Mouse (Mus musculus): Measurements from ENCODE around the gene Acss1.
A peak's percentile ranks its signal among the peaks of the same experiment; 100 is the strongest.

Gene Acss1

DNA sequence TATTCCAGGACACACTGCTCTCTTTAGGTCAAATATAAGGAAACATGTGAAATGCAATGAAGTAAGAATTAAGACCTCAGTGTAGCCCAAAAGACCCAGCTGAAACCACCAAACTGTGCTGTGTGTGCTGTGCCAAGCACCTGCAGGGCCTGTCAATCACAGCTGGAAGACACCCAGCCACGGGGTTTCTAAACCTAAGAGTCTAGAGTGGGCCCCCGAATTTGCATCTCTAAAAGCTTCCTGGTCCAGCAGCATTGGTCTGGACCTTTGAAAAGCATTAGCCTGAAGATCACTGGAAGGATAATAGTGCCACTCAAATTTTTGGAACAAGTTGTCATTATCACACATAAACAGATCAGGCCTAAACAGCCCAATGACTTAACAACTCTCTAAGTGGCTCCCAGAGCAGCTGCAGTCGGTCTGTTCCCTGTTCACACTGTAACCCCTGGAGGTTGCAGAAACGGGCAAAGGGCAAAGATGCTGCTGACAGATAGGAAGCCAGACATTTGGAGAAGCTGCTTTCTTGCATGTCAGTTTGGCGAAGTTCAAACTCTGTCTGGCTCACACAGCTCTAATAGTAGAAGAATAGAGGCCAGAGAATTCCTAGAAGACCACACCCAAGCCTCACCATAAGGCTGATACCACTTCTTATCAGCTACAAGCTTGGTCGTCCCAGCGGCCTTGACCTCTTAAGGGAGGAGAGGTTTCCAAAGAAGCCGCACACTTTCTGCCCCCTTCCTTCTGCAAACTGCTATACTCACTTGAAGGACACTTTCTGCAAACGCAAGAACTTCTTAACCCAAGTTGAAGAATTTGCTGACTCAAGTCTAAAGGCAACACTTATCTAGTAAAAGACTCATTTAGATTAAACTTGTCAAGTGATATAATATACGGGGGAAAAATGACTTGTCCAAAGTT is 2.5 kb downstream of the Acss1 start:
- DNase-seq: no peak

DNA sequence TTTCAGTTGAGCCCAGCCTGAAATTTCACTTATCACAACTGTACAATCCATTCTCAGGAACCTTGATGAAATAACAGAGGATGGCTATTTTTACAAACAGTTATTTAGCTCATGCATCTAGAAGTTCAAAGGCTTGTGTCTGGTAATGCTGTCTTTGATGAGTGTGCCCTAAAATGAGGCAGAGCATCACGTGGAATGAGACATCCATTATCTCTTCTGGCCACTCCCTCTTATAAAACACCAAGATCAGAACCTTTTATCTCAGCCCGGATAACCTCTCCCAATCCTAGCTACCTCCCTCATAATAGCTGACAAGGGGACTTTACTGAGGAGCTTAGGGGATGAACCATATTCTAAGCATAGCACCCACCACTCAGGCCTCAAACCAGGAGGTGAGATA is 3.3 kb downstream of the Acss1 start:
- no peak for DNase-seq

DNA sequence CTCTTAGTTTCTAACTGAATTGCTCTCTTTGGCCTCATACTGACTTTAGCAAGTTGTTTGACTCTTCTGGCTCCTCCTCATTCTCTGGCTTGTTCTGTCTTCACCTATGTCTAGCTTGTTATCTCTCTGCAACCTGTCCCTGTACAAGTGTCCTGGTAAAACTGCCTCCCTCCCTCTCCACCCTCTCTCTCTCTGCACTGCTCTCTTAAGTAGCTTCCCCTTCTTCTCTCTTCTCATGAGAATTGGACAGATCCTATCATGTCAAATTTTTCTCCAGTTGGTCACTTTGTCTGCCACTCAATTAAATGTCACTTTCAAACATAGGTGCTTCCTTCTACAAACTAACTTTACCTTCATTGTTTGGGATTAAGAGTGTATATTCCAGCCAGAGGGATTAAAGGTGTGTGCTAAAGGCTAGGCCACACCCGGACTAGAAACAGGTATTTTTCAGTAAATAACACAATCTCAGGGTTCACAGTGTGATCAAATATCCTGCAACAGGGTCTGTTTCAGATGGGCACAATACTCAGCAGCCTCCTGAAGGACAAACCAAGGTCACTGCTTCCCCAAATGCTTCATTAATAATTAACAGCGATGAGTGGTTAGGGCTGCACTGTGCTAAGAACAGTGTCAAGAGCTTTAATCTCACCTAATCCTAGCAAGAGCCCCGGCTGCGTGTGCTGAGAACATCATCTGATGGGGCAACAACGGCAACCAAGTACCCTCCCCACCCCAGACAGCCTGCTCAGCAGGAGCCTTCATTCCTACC is 4.0 kb downstream of the Acss1 start:
- DNase-seq: no peak

DNA sequence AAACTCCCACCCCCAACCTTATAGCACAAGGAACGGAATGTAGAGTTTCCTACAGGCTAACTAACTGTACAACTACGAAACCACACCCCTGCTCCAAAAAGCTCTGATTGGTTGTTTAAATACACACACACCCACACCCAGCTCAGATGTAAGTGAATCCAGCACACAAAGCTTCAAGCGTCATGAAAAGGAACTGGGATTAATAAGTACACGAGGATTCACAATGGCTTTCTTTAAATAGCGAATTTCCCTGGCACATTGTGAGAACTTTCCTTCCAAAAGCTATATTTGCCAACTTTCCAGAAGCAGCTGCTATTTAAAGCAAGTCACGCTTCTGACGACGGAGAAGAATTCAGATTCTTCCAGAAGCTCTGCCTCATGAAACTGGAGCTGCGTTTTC is 5.0 kb downstream of the Acss1 start:
- DNase-seq: no peak

DNA sequence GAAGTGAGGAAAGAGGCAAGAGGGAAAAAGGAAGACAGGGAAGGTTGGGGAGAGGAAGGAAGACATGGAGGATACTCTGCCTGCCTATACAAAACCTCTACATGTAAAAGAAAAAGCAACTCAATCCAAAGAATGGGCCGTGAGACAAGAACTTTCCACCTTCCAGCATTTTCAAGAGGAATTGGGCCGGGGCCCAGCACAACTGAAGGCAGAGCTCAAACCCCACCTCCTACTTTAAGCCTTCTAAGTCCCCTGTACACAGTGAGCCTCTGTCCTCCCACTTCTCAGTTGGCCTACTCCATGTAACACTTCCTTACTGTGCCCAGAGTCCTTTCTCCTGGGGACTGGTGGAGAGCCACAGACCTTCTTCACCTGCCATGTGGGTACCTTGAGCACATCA is 6.3 kb downstream of the Acss1 start:
- DNase-seq: no peak

DNA sequence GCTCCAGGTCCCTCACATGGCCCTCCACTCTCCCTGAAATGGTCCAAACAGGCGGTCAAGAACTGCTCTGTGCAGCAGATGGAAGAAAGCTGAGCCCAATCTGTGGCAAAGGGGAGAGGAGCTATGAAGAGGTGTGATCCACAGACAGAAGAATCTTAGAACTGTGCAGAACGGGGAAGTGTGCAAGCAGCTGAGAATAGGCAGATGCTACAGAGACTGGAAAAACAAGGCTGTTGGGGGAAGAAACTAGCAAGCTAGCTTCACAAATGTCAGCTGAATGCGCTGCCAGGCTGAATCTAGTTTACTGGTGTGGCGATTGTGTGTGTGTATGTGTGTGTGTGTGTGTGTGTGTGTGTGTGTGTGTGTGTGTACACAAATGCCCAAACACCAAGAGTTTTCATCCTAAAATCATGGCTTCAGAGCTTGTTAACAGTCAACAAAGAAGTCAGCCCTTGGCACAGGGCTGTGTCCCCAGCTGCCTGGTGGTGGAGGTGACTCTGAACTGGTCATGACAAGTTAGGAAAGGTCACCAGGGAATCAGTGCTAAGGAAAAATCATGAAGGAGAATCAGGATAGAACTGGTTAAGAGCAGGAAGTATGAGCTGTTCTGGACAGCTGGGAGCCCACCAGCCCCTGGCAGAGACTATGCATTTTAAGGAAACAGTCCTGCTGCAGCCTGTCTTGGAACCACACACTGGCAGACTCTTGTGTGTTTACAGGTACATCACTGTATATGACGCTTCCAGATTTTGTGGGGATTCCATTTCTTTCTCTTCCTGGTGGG is 7.4 kb downstream of the Acss1 start:
- DNase-seq: no peak

DNA sequence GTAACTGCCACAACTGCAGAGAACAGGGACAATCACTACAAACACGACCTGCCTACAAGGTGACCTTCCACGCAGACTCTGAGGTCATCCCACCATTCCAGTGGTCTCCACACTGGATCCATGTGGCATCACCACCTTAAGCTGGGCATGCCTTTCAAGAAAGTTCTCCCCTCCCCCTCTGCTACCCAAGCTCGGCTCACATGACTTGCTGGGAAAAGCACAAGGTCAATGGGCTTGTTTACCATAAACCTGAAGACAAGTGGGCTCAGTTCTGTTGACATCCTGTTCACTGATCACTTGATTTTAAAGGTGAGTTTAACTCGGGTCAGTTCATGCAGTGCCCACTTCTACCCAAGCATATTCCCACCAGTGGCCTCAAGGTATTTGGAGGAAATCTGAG is 8.3 kb downstream of the Acss1 start:
- no peak for DNase-seq

DNA sequence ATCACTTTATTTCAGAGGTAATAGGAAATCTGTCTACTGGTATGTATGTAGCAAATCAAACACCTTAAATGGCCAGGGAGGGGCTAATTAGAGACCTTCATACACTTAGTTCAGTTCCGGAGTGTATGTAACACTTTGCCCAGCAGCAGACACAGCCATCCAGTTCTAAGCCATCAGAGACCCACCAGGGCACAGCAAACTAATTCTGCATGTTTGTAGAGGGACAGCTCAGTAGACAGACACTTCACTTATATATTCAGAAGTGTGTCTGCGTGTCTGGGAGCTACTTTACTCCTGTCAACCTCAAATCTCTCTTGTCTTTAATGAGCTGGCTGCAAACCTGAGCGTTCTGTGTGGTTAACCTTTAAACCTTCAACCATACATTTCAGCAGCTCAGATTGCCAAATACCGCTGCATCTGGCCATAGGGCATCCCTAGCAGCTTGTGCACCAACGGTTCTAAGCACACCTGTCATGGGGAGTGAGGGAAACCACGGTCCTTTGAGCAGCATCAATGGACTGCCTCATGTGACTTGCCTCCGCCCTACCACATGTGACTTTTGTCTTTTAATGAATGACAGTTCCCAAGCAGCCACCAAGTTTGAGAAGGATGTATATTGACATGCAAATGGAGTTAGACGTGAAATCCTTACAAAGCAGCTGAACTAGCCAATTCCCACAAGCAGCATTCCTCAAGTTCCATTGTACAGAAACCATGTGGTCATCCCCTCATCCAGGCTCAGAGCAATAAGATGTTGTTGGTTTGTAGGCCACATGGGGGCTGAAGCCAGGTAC is 11.1 kb downstream of the Acss1 start:
- DNase-seq: no peak

DNA sequence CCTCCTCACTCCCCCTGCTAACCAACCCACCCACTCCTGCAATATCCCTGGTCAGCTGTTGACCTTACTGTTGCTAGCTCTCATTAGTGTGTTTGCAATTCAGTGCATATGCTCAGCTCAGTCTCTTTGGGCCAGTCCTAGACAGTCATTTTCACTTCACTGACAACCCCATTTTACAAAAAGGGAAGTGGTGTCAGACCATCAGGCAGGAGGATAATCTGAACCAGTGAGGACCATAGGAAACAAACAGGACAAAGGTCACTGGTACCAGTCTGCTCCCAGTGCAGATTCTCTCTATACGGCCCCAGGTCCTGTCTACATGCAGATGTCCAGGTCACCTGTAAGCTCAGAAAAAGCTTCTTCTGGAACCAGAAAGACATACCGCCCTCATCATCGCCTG is 12.2 kb downstream of the Acss1 start:
- DNase-seq: no peak

DNA sequence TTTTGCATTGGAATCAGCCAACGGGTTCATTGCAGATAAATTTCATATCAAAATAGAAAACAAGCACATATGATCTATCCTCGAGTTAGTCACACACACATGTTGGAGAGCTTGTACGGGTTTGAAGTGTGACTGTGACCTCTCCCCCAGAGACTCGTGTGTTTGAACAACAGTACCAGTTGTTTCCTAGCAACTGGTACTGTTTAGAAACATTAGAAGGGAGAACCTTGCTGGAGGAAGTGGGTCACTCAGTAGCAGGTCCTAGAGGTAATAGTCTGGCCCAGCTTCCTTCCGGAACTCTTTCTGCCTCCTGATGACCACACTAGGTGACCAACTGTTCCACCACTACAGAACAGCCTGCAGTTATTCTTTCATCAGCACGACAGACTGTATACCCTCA is 13.0 kb downstream of the Acss1 start:
- no peak for DNase-seq

DNA sequence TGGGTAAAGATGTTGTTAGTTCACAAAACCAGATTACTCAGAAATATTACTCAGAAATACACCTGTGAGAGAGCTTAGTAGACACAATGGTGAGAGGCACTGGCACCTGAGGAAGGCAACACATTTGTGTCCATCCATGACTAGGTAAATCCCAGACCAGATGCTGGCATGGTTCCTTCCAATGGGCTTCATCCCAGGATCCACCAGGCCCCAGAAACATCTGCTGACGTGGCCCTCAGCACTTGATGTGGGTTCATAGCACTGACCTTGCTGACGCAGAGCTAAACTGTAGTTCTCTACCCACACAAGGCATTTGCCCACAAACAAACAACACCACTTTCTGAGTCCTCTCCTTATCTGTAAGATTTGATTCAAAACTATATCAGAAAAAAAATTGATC is 13.5 kb downstream of the Acss1 start:
- DNase-seq: no peak

DNA sequence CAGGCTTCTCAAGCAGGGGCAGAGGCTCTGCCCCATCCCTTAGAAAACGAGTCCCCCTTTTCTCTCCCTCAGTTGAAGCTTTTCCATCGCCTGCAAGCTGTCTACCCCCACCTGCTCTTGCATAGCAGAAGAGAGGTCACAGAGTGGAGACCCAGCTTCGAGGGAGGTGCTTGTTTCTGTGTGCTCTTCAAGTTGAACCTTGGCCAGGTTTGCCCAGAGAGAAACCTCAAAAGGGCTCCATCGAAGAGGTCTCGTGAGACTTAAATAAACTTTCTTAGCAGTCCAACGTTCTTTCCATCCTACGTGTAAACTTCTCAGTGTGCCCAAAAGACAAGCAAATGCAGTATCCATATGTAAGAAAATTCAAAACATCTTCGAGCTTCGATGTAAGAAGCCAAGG is 16.9 kb downstream of the Acss1 start:
- no peak for DNase-seq

DNA sequence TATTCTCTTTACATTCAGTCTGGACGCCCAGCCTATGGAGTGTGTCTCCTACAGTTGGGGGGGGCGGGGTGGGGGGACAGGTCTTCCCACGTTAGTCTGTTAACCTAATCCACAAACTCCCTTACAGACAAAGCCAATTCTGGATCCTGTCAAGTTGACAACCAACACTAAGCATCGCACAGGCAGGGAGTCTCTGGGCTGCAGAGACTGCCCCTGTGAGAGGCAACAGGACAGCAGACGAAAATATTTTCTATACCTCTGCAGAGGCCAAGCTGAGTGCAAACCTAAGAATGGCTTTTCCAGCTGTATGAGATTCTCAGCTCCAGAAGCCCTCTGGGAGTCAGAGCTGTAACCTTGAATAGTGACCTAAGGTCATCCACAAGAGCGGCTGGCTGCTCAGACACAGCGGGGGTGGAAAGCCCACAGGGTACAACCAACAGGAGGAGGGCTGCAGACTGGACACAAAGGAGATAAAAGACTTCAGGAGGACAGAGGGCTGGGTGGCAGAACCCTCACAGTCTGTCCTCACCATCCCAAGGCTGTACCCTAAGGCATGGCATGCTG is 17.7 kb downstream of the Acss1 start:
- no peak for DNase-seq

DNA sequence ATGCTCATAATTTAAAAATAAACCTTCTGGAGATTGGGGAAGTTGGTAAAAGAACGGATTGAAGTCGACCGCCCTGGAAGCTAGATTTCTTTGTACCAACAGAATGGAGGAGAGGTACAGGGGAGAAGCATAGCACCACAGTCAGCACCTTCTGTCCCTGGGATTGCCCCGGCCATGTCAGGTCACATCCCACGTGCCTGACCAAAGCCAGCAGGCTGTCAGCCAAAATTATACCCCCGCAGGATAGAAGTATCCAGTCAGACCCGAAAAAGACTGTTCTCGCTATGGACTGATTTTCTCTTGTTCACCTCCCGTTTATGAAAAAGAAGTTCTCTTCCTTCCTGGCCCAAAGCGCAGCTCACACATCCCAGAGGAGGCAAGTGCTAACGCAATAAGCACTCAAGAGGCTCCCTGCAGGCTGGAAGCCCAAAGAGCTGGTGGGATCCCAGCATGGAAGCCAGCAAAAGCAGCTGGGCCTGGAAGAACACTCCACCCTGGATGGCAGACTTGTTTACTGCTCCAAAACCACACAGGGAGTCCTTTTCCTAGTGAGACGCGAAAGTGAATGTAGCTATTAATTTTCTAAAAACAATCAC is 19.9 kb downstream of the Acss1 start:
- no peak for DNase-seq

DNA sequence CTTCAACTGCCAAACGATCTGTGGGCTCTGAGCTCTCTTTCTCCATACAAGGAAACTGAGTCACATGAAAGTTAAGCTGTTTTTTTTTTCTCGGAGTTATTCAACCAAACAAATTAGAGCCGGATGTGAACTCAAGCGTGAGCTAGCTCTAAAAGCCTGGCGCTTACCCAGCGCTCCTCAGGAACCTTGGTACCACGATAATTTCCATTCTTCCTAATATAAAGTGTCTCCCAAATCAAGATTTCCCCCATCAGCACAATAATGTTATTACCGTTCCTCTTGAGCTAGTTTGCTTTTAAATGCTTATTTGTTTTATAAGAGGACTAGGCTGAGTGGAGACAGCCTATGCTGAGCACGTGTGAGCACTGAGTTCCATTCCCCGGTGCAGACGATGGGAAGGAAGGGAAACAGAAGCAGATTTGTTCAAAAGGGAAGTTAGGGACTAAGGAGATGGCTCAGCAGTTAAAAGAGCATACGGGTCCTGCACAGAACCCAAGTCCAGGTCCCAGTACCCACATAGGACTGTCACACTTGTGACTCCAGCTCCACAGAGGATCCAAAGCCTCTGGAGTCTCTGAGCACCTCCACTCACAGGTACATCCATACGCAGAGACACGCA is 20.5 kb downstream of the Acss1 start:
- DNase-seq: no peak

DNA sequence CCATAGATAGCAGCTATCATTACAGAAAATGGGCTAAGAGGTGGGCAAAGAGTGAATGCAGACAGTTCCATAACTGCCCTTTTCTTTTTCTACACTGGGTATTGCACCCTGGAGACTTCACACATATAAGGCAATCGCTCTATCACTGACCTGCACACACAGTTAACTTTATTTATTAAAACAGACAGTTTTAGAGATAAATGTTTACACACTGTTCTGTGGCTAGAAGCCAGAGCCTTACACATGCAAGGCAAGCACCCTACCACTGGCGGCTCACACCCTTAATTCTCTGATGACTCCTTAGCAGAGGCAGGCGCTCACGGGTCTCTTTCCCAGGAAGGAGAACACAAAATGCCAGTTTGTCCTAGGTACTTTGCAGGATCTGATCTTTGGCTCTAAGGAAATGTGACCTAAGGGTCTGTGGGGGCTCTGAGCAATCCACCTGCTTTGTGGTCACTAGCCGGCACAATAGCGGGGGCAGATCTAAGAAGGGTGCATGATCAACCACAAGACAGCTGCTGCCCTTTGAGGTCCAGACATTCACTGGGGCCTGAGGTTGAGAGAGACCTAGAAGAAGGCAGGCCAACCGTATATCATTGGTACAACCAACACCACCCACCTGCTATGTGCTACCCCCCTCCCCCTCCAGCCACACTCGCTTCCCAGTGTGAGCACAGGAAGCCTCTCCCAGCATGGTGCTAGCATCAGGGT is 21.7 kb downstream of the Acss1 start:
- DNase-seq: no peak

DNA sequence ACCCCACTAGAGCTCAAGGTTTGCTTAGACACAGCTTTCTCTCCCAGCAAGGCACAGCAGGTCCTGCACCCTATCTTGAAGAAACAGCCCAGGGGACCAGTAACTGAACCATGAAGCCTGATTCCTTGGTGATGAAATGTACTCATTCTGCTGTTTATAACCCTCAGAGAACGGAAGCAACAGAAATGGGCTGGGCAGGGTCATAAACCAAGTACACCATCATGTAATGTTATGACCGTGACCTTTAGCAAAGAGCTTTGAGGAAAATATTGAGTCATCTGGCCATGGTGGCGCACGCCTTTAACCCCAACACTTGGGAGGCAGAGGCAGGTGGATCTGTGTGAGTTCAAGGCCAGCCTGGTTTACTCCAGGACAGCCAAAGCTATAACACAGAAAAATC is 23.1 kb downstream of the Acss1 start:
- DNase-seq: no peak

DNA sequence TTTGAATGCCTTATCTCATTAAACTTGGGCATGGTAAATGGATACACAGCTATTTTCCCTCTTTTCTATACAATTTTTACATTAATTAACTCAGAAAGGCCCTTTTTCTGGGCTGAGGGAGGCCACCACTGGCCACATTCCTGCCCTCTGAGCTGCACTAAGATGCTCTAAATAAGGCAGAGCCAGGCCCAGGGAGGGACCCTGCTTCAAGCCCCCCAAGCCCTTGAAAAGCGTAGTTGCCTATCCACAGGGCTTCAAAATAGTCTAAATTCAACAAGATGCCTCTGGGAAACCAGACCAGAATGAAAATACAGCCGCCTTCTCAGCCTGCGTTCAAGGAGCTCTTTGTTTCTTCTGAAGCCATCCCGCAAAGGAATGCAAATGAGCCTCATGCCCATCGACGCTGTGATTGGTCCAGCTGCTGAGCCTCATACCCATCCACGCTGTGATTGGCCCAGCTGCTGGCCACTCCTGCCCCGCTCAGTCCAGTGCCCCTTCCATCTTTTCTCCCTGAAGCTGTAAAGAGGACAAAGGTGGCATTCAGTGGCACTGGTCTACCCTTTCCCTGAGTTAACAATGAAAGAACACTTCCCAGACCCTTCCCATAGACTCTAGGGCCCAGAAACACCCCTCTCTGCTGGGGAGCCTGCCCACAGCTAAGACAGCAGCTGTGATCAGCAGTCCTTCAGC is 24.4 kb downstream of the Acss1 start:
- peak in 1 of 2 experiments; percentile 23 for DNase-seq

DNA sequence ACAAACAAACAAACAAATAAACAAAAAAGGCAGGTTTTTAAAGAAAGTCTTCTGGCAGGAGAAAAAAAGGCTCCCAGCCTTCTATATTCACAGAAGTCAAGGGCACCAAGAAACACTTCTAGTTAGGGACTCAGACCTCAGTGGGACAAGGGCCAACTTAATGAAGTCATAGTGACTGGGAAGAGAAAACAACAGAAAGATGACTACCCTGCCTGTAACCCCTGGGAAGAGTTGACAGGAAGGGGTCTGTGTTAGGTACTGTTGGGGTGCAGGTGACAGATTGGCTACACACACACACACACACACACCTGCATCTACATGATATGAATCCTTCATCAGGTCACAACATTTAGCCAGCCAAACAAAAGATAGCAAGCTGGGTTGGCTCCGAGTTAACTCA is 25.1 kb downstream of the Acss1 start:
- DNase-seq: no peak

DNA sequence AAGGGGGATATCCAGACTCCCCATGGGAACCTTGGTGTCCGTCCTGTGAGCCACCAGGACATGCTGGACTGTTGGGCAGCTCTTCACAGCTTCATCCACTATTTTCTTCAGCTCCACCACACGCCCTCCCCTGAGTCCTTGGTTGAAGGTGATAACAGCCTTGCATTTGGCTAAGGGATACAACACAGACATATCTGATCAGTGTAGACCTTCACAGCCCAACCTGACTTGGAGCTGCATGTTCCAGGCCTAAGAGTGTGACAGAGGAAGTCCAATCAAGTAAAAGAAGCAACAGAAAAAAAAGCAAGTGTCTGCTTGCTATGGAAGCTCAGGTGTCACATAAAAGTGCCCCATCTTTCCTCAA is 29.9 kb downstream of the Acss1 start:
- no peak for DNase-seq

Measured in cerebellum, postnatal 25 days (tissue).